Mouse (Mus musculus) spleen, postnatal 14 days (tissue): ENCODE results near the gene Capg.
"Not testable (repeated sequence)": the region's sequence is repeated elsewhere in the genome, so short reads cannot be mapped to it uniquely, and the experiment has no call there.

Experiments
- DNase-seq, 2 experiments: peaks; one replicate each; pipeline ENCODE4 v3.0.0; 2021 to 2022; ENCODE audit warnings: low spot score in 2 of 2

The Capg gene

GRCm38 (mm10) chr6:72532580-72532979 lies 11.6 kb upstream of the Capg start:
- DNase-seq: no peak

GRCm38 (mm10) chr6:72533555-72533954 lies 10.6 kb upstream of the Capg start:
- not testable (repeated sequence) for DNase-seq

GRCm38 (mm10) chr6:72534035-72534809 lies 10.0 kb upstream of the Capg start:
- DNase-seq: peak in 1 of 2 experiments; percentile 50

GRCm38 (mm10) chr6:72535165-72535564 lies 9.0 kb upstream of the Capg start:
- DNase-seq: peak; percentile 75 to 83

- DNase-seq: no peak
Observed at GRCm38 (mm10) chr6:72537998-72538500, 6.1 kb upstream of the Capg start.

GRCm38 (mm10) chr6:72538562-72539031 lies 5.6 kb upstream of the Capg start:
- DNase-seq: peak; percentile 59 to 73

- DNase-seq: no peak
Observed at GRCm38 (mm10) chr6:72543265-72543850, 833 bp upstream of the Capg start.

- DNase-seq: no peak
Observed at GRCm38 (mm10) chr6:72545377-72545776, 1.2 kb downstream of the Capg start.

GRCm38 (mm10) chr6:72547121-72547520 lies 2.9 kb downstream of the Capg start:
- no peak for DNase-seq

GRCm38 (mm10) chr6:72547862-72548261 lies 3.7 kb downstream of the Capg start:
- no peak for DNase-seq

GRCm38 (mm10) chr6:72549041-72549580 lies 4.9 kb downstream of the Capg start:
- DNase-seq: peak; percentile 41 to 47

- DNase-seq: no peak
Observed at GRCm38 (mm10) chr6:72550025-72550424, 5.8 kb downstream of the Capg start.

GRCm38 (mm10) chr6:72550503-72551100 lies 6.4 kb downstream of the Capg start:
- no peak for DNase-seq

- no peak for DNase-seq
Observed at GRCm38 (mm10) chr6:72552171-72553078, 8.2 kb downstream of the Capg start.

GRCm38 (mm10) chr6:72553079-72553412 lies 8.9 kb downstream of the Capg start:
- no peak for DNase-seq

GRCm38 (mm10) chr6:72560801-72561200 lies 16.6 kb downstream of the Capg start:
- DNase-seq: no peak

- DNase-seq: no peak
Observed at GRCm38 (mm10) chr6:72562486-72562885, 18.3 kb downstream of the Capg start.

GRCm38 (mm10) chr6:72562894-72563293 lies 18.7 kb downstream of the Capg start:
- DNase-seq: no peak

GRCm38 (mm10) chr6:72565506-72565905 lies 21.3 kb downstream of the Capg start:
- DNase-seq: no peak

- peak; percentile 53 to 78 for DNase-seq
Observed at GRCm38 (mm10) chr6:72566044-72566443, 21.9 kb downstream of the Capg start.

- DNase-seq: no peak
Observed at GRCm38 (mm10) chr6:72567508-72567907, 23.3 kb downstream of the Capg start.
